Mouse (Mus musculus): Measurements from ENCODE around the gene Atf7ip.
"Not testable (repeated sequence)": the region's sequence is repeated elsewhere in the genome, so short reads cannot be mapped to it uniquely, and the experiment has no call there.

Gene Atf7ip

GRCm38 (mm10) chr6:136505867-136506266 is at the start of gene Atf7ip:
Gene Atf7ip, plus strand, starts transcription at chr6:136506167.
- not testable (repeated sequence) for DNase-seq

DNA sequence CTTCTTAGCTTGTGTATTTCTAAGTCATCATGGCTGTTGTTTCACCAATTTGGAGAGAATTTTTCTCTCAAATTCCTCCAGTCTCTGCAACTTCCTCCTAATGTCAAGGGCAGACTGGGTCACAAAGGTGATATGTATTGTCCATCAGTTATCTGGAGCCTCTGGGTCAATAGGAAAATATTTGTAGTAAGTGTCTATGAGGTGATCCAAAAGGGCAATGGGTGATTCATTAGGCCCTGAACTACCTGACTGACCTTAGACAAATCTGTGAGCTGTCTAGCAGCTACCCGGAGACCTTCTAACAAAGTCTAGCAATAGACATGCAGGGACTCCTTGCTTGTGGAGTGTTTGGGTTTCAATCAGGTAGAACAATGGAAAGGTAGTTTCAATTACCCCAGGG is 49.7 kb upstream of the Atf7ip start:
- DNase-seq: no peak

- DNase-seq: no peak
Observed at GRCm38 (mm10) chr6:136459156-136459555, 46.8 kb upstream of the Atf7ip start.

DNA sequence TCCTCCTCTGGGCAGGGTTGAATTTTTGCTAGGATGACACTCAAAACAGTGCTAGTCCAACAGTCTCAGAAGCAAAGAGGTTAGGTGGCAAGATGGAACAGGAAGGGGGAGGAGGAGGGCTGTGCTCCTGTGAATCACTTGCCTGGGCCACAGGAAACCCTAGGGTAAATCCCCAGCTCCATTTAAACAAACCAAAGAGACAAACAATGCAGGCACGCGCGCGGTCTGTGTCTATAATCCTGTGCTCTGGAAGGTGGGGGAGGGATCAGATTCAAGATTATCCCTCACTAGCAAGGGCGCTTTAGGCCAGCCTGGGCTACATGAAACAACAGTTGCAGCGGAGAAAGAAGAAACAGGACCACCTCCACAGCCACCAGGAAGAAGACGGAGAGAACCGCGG is 42.5 kb upstream of the Atf7ip start:
- no peak for DNase-seq

GRCm38 (mm10) chr6:136464121-136464621 is 41.8 kb upstream of the Atf7ip start:
- DNase-seq: no peak

DNA sequence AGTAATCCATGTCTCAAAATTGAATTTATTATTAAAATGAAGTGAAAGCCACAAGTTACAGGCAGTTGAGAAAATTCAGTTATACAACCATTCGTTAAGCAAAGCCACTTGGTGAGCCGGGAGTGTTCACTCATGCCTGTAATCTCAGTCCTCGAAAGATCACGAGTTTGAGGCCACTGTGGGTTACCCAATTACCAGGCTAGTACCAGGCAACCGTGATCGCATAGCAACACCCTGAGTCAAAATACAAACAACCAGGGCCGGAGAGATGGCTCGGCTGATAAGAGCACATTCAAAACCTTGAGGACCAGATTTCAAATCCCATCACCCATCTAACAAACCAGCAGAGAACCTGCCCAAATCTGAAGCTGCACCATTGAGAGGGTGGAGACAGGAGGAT is 40.9 kb upstream of the Atf7ip start:
- no peak for DNase-seq

DNA sequence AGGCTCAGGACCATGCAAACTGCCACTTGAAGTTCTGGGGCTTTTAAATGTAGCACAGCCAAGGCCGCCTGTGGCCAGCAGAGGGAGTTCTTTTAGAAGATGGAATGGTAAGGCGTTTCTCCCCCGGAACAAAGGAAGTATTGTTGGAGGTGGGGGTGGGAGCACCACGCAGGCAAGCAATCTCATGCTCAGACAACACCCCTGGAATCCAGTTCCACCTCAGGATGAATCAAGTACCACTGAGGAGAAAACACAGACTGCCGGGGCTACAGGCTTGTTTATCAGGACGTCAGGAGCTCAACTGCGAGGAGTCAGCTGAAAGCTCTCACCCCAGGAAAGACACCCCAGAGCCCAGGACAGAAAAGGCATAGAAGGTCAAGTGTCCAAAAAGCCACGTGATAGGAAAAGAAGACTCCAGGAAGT is 40.0 kb upstream of the Atf7ip start:
- peak; percentile 75 to 80 for DNase-seq

DNA sequence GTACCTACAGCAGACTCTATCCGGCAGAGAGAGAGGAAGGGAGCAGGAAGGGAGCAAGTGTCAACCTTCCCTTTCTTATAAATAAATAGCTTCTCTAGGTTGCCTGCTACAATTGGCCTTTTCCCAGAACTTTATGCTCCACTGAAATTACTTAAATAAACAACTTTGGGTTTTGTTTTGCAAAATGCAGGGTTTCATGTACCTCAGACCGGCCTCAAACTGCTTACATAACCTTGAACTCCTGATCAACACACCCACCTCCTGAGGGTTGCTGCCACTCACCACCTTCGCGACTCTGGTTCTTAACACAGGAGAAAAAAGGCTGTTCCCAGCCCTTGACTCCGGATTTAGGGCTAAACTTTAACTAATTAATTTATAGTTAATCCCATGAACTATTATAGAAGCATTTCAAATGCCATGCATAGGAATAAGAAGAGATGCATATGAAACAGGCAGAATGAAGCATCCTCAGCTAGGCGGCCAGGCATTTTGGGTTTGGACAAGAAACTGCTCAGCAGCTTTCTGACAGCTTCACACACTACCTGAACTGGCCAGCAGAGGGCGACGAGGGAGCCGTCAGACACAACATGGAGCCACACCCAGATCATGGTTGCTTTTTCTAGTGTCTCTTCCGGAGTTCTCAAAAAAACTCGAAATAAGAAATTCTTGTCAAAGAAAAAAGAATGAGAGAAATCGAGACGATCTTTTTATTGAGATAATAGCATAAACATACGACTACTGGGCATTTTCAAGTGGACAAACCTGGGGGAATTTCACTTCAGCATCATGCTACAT is 38.8 kb upstream of the Atf7ip start:
- DNase-seq: peak; percentile 91 to 97

DNA sequence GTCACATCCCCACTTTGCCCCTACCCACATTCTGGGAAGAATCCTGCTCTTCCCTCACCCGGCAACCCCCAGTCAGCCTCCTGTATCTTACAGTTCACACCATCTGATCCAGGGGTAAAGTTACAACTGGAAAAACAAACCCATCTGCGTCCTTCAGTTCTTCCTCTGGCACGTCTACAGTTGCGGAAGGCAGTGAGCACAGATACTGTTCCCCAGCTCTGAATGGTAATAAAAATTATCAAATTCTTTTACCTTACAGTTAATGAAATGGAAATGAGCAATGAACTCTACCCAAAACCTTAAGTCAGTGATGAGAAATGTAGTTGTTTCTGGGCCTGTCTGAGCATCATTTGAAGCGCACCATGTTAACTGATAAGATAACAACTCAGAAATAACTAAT is 38.1 kb upstream of the Atf7ip start:
- DNase-seq: peak in 1 of 2 experiments; percentile 37

DNA sequence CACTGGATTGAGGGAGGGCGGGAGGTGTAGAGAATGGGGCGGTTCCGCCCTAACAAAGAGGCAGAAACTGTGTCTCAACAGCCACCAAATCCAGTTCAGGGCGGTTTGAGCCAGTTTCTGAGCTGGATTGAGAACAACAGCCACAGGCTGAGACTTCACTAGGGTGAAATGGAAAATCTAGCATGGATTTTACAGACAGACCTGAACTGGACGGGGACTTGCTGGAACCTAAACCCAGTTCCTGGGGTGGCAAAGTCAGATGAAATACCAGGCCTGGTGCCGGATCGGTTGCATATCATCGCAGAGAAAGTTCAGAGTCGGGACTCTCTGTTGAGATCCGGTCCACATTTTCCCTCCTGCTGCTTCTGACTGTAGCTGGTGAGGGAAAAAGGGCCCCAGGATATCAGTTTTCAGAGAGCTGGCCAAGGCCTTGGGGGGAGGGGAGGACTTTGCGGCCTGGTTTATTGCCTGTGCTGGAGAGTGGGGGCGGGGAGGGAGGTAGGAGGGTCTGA is 37.5 kb upstream of the Atf7ip start:
- DNase-seq: peak; percentile 96 to 98

GRCm38 (mm10) chr6:136468974-136469792 is 36.8 kb upstream of the Atf7ip start:
- peak; percentile 36 for DNase-seq

DNA sequence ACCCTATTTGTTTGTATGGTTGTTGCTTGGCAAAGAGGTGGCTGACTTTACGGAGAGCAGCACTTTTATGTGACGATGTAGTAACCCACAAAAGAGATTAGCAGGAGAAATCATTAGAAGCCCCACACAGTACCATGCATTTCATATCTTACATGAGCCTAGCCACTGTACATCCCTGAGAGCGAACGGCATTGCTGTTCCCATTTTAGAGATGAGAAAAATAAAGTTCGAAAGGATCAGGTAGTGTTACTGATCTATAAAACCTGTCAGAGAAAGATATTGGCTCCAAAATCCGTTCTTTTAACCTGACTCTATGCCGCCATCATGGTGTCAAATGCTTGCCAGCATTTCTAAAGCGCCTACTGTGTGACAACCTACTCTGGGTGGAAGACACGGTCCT is 36.2 kb upstream of the Atf7ip start:
- DNase-seq: no peak

DNA sequence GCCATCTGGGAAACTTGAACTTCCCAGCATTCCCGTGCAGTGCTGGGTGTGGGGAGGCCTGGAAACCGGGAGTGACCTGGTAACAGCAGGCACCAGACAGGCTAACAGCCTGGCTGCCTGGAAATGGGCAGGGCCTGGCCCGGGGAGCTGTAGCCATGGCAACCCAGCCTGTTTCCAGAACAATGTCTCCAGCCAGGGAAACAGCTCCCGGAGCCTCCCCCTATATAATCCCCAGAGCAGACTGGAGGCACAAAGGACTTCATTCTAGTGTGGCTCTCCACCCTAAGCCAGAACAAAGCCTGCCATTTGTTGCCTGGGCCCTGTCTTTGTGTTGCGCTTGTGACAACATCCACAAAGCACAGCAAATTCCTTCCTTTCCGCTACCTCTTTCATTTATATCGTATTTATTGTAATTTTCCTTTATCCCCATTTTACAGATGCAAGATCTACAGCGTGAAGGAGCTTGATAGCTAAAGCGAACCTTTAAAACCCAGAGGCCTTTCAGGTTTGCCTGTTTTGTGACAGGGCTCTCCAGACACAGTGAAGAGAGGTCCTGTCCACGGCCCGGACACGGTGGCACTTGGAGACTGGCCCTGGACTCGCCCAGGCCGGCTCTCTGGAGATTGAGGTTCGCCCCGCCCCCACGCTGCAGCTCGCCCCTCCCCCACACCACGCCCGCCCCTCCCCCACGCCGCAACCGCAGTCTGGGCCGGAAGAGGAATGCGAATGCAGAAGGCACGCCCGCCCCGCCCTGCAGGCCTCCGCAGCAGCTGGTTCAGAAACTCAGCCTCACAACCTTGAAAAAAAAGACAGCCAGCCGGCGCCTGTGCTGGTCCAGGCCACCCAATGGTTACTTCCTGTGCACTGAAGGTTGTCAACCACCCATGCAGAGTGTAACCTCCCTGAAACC is 35.4 kb upstream of the Atf7ip start:
- DNase-seq: peak; percentile 90 to 91

DNA sequence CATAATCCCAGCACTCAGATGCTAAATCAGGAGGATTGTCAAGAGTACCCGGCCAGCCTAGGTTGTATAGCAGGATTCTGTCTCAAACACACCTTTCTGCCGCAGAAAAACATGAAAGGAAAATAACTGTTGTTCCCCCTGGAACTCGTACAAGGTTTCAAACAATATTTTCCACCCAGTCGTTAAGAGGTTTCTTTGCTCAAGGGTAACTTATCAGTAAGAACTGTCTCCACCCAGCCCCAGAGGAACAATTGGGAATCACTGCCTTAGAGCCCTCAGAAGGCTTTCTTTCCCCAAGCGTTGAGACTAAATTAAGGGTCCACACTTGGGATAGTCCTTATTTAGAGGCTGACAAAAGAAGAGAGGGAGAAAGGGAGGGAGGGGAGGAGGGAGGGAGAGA is 34.4 kb upstream of the Atf7ip start:
- DNase-seq: no peak

GRCm38 (mm10) chr6:136472779-136473178 is 33.2 kb upstream of the Atf7ip start:
- no peak for DNase-seq

- no peak for DNase-seq
Observed at GRCm38 (mm10) chr6:136473472-136474129, 32.4 kb upstream of the Atf7ip start.

DNA sequence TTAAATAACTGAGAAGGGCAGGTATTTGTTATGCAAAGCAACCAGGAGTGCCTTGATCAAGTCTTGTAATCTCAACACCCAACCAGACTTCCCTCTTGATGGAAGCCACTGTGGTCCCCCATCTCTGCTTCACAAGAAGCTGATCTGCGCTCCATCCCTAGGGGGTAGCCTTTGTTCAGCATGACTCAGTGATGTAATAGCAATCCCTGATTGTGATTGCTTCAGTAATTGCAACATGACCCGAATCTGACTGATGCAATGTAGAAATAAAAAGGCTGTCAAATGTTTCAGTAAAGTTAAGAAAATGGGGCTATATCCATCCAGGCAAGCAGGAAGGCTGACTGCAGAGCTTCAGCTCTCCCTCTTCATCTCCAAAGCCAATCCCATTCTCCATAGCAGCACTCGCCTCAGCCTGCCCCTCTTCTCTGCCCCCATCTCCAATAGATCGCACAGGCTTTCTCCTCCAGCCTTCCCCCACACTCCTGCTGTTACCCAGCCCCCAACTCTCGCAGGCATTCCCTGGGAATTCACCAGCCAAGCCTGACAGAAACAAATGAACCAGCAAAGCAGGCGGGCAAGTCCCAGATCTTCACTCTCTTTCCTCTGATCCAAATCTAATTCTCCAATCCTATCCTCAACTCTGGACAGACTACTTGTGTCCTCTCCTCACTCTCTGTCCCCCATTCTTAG is 30.7 kb upstream of the Atf7ip start:
- no peak for DNase-seq

DNA sequence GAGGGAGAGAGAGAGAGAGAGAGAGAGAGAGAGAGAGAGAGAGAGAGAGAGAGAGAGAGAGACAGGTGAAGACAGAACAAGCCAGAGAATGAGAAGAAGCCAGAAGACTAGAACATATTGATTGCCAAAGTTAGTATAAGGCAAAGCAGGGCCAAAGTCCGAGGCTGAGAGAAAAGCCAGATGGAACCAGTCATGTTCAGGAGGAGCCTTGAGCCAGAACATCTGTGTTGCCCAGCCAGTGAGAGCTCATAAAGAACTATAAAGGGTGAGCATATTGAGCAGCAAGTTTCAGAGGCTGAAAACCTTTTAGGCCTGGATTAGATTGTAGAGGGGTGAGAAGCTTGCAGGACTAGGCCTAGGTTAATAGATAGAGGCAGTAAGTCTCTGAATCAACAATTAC is 28.1 kb upstream of the Atf7ip start:
- no peak for DNase-seq

DNA sequence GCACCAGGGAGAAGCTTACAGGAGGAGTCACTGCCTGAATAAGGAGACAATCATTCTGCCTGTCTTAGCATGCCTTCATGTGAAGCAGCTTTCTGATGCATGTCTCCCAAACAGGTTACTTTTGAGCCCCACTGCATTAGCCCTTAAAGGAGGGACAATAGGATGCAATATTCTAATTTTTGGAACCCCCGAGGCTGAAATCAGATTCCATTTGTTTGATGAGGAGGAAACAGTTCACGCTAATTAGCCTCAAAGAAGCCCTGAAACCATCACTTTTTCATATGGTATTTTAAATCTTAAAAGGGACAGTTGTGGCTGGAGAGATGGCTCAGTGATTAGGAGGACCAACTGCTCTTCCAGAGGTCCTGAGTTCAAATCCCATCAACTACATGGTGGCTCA is 22.4 kb upstream of the Atf7ip start:
- DNase-seq: no peak

GRCm38 (mm10) chr6:136484093-136484492 is 21.9 kb upstream of the Atf7ip start:
- no peak for DNase-seq

- DNase-seq: no peak
Observed at GRCm38 (mm10) chr6:136486166-136486565, 19.8 kb upstream of the Atf7ip start.

Data from cerebellum, postnatal 14 days (tissue).